Mouse (Mus musculus) liver, embryonic 14.5 days (tissue): ENCODE measurements around the gene Flad1. TPM values are rescaled to one million over a fixed set of nuclear protein-coding genes. Genes with fewer than 3 reads are reported as not detected.

Experiments
- ATAC-seq: fragments of 200-750 bp; cut with Nextera tagmentation; 2 replicates; pipeline ENCODE4 v1.8.0; 2017; ENCODE audit warnings: moderate number of reproducible peaks, mild to moderate bottlenecking, moderate library complexity; ENCODE audit not compliant: insufficient read depth
- DNase-seq, 3 experiments: peaks; one replicate each; pipeline ENCODE4 v3.0.0-alpha.2; 2012 to 2013; ENCODE audit warnings: low read depth in 3 of 3, low spot score in 3 of 3
- H3K27ac ChIP-seq: fragments of 300-500 bp; sonication (generic); 2 replicates; pipeline ENCODE4 v1.5.1; 2014; ENCODE audit warnings: moderate library complexity, mild to moderate bottlenecking, control low read depth, inconsistent platforms
- H3K27me3 ChIP-seq: fragments of 300-500 bp; sonication (generic); 2 replicates; pipeline ENCODE4 v1.6.1; 2014; ENCODE audit warnings: mild to moderate bottlenecking, low read length, moderate library complexity; ENCODE audit not compliant: control insufficient read depth, insufficient read depth
- H3K36me3 ChIP-seq: fragments of 300-500 bp; sonication (generic); replicated peaks from 2 replicates; pipeline ENCODE4 v1.6.1; 2014; ENCODE audit warnings: low read depth; ENCODE audit not compliant: control insufficient read depth, insufficient read depth
- H3K4me1 ChIP-seq, 2 experiments: fragments of 200-500 bp in 1 of 2; fragments of 300-500 bp in 1 of 2; sonication (generic) in 1 of 2; replicated peaks; 2 replicates each; pipeline ENCODE4 v1.6.1; 2012 to 2014; ENCODE audit warnings: antibody characterized with exemption in 1 of 2, inconsistent platforms in 1 of 2, low read length in 1 of 2; ENCODE audit not compliant: control insufficient read depth in 2 of 2, insufficient read depth in 2 of 2
- H3K4me2 ChIP-seq: fragments of 300-500 bp; sonication (generic); 2 replicates; pipeline ENCODE4 v1.6.1; 2014; ENCODE audit warnings: low read depth, mild to moderate bottlenecking, control low read depth, moderate library complexity
- H3K4me3 ChIP-seq, 2 experiments: fragments of 200-500 bp in 1 of 2; fragments of 300-500 bp in 1 of 2; sonication (generic) in 1 of 2; 2 replicates each; pipeline ENCODE4 v1.5.1; 2012 to 2014; ENCODE audit warnings: low read depth in 2 of 2, low read length in 2 of 2, mild to moderate bottlenecking in 2 of 2, control low read depth in 1 of 2, inconsistent platforms in 1 of 2, moderate library complexity in 1 of 2; ENCODE audit not compliant: insufficient read depth in 1 of 2
- H3K9ac ChIP-seq: fragments of 300-500 bp; sonication (generic); replicated peaks from 2 replicates; pipeline ENCODE4 v1.6.1; 2014; ENCODE audit warnings: mild to moderate bottlenecking, control low read depth, moderate library complexity
- H3K9me3 ChIP-seq: fragments of 300-500 bp; sonication (generic); 2 replicates; pipeline ENCODE4 v1.6.1; 2016; ENCODE audit warnings: low read length, mixed read lengths; ENCODE audit not compliant: control insufficient read depth
- CTCF ChIP-seq: IDR thresholded peaks from 2 replicates; pipeline ENCODE4 v1.5.1; 2016; ENCODE audit warnings: antibody characterized with exemption, low read depth, control low read depth
- EP300 ChIP-seq: IDR thresholded peaks from 2 replicates; pipeline ENCODE4 v1.6.1; 2016; ENCODE audit warnings: antibody characterized with exemption, low read depth
- WGBS: fragments of 180-500 bp; shearing (Covaris S2); extraction: QIAGEN DNeasy Blood & Tissue Kit; methylation state at CpG from one replicate; pipeline ENCODE4 v1.1.7; 2014; ENCODE audit not compliant: insufficient replicate concordance; 5-methylcytosine and 5-hydroxymethylcytosine counted together
- polyA plus RNA-seq, 2 experiments: library from polyadenylated mRNA; depleted of rRNA in 1 of 2; stranded (reverse) in 1 of 2; unstranded in 1 of 2; fragments of >200 nt; fragmentation: Nextera tagmentation in 1 of 2; extraction: Ambion mirVana in 1 of 2; gene quantifications; 2 replicates each; pipeline versions ENCODE4 v1.2.1 to v1.2.3; 2012 to 2014

Gene Flad1
- polyA plus RNA-seq, 2 experiments = 9.2 to 13.2 TPM

DNA sequence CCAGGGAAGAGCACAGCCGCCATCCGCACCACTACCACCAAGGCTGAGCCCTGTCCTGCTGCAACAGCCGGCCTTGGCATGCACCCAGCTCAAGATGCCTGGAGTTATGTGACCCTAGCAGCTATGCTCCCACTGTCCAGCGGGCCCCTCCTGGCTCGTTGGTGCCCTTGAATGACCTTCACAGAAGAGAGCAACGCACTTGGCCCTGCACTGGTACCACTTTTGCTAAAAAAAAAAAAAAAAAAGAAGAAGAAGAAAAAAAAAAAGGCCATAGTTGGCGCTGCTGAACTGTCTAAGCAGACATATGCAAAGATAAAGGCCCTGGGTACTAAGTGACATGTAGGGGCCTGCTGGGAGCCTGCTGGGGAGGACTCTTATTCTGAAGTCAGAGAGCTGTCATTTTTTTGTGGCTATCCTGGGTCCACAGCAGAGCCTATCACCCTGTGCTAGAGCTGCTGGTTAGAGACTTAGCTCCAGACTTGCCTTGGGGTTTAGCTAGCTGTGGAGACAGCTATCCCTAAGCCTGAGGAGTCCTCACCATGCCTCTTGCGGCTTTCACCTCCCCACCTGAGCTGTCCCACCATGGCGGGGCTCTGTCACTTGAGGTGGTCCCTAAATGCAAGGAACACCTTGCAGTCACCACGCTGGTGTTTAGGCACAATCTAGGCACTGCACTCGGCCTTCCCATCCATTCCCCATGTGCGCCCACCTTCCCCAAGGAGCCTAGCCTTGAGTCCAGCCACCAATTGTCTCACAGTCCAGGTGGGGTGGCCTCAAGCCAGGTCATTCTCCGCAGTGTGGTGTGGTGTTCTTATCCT is 37.3 kb upstream of the Flad1 start:
- Histone ChIP-seq H3K4me3 (no peak overlapping the region), H3K9me3 (no peaks in the 10 kb centered on the region), H3K4me1 (peaks cover 2 to 11% of the 10 kb centered on the region in 2 experiments; a peak in 2 of 4 replicates), H3K36me3 (no peaks in the 10 kb centered on the region), H3K9ac (0 out of 2 replicates have a peak overlapping the region, but pooled peaks have one; percentile 20), H3K4me2 (peak overlapping the region; percentile 54), H3K27ac (peak overlapping the region; percentile 13), H3K27me3 (no peaks in the 10 kb centered on the region)
- DNase-seq (peak in 2 of 3 experiments; percentile 41 to 53), ATAC-seq (peak; percentile 86)
- no peak for TF ChIP-seq CTCF
- TF ChIP-seq EP300 = no peak
- WGBS = 35% methylated on average over 13 of the region's 13 CpGs

DNA sequence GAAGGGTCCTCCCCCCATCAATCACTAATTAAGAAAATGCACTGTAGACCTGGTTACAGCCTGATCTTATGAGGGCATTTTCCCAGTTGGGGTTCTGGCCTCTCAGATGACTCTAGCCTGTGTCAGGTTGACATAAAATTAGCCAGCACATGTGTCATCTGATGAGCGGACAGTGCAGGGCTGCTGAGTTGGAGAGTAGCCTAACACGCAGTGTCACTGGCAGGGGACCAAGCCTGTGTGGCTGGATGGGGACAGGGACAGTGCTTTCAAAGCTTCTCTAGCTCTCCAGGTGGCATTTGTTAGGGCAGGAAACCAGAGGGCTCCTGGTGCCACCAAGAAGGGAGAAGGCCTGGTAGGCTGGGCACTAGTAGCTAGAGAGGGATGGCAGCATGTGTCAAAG is 29.0 kb upstream of the Flad1 start:
- Histone ChIP-seq H3K4me1 (peaks cover 4 to 17% of the 10 kb centered on the region in 2 experiments), H3K4me2 (no peak overlapping the region), H3K27me3 (no peaks in the 10 kb centered on the region), H3K9ac (no peak overlapping the region), H3K36me3 (no peaks in the 10 kb centered on the region), H3K4me3 (no peak overlapping the region), H3K27ac (no peak overlapping the region), H3K9me3 (no peaks in the 10 kb centered on the region)
- ATAC-seq = no peak
- 77% methylated on average over 2 of the region's 2 CpGs for WGBS
- TF ChIP-seq EP300 (no peak), CTCF (no peak)
- no peak for DNase-seq

DNA sequence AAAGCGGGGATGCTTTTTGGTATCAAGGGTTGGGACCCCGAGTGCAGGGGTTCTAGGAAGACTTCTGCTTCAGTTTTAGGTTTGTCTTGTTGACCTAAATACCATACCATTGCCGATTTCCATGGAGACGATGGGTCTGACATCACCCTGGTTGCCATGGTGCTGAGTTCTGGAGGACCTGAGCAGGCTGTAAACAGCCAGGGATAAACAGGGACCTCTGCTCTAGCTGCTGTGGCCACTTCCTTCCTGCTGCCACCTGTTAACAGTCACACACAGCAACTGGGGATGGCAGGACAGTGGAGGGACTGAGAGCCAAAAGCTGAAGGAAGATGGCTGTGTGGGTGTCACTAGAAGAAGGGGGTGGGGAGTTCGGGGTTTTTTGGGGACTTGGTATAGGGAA is 25.6 kb upstream of the Flad1 start:
- Histone ChIP-seq H3K9ac (peak overlapping the region; percentile 63), H3K4me3 (peak overlapping the region; percentile 34 to 59; a peak in 3 of 4 replicates), H3K4me2 (peak overlapping the region; percentile 79), H3K27ac (no peak overlapping the region), H3K36me3 (peaks cover 10% of the 10 kb centered on the region), H3K4me1 (peaks cover 4 to 17% of the 10 kb centered on the region in 2 experiments), H3K27me3 (no peaks in the 10 kb centered on the region), H3K9me3 (no peaks in the 10 kb centered on the region)
- 19% methylated on average over 5 of the region's 5 CpGs for WGBS
- no peak for DNase-seq
- ATAC-seq = no peak
- TF ChIP-seq EP300 (no peak), CTCF (no peak)

DNA sequence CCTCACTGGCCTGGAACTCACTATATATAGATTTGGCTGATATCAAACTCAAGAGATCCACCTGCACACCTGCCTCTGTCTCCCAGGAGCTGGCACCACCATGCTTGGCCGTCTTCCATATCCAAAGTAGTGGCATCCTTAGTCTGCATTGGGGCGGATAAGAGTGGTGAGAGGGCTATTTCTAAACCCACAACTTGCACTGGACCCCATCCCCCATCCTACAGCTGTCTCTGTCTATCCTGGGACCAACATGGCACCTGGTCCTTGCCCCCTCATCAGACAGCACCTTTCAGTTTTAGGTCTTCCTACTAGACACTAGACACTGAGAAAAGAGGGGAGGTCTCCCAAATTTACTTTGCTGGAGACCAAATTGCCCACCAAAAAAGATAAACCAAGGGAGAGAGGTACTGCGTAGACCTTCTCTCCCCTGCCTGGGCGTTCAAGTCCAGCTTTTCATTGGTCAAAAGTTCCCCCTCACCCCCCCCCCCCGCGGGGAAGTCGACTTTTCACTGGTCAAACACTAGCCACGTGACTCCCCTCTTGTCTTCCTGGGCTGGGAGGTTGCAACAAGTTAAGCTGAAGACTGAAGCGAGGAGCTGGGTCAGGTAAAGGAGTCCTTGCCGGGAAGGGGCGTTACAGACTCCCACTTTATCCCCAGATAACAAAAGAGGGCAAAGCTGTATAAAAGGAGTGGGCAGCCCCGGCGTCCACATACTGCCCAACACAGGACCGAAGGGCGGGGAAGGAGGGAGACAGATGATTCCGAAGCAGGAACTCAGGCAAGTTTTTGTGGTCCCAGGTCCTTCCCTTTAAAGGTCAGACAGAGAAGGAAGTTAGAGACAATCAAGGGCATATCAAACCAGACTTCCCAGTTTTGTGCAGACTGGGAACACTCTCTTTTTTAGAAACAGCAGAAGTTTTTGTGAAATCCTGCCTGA is 24.8 kb upstream of the Flad1 start, which contains the start of gene Pbxip1:
TSS of gene Pbxip1 (plus strand) at position 531 of the 938 bp plus-strand sequence.
- Histone ChIP-seq H3K36me3 (peaks cover 12% of the 10 kb centered on the region), H3K4me2 (peak within 1 kb of the TSS; percentile 79), H3K9ac (peak within 1 kb of the TSS; percentile 63), H3K4me1 (peaks cover 4 to 17% of the 10 kb centered on the region in 2 experiments), H3K9me3 (no peaks in the 10 kb centered on the region), H3K27ac (no peak within 1 kb of the TSS), H3K27me3 (no peaks in the 10 kb centered on the region), H3K4me3 (peak within 1 kb of the TSS; percentile 59 to 85)
- TF ChIP-seq CTCF (no peak), EP300 (no peak)
- WGBS = 3% methylated on average over 16 of the region's 16 CpGs
- DNase-seq (peak; percentile 60 to 67 (median 65)), ATAC-seq (peak; percentile 79)
